Mouse (Mus musculus): ENCODE measurements around the gene 1700019N19Rik. TPM values are rescaled to one million over a fixed set of nuclear protein-coding genes. Genes with fewer than 3 reads are reported as not detected.

The 1700019N19Rik gene
- polyA plus RNA-seq, 1 experiment: not detected

DNA sequence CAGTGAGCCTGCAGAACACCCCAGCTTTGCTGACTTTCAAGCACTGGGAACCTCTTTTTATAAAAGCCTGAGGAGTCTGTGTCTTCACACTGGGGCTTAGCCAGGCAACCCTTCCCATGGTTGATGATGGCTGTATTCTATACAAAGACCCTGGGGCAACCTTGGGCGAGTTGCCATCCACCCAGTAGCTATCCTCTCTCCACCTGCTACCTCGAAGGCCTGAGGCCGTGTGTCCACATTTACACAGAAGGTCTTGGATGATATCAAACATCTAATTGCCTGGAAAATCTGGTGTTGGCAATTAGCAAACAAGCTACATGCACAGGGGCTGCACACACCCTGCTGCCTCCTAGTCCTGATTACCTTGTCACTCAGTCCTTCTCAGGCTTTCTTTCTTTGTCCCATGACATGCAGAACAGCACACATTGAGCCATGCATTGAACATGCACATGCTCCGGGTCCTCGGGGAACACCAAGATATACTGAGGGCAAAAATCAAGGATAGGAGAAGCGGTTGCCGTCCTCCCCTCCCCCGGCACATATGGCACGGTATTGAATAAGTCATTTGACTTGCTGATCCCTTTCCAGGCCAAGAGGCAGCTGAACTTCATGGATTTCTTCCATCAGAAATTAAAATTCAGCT lies 37.1 kb upstream of the 1700019N19Rik start:
- H3K4me1 ChIP-seq (ENCODE audit: control insufficient read depth, insufficient read depth, low read length): peaks cover 32% of the 10 kb centered on the region
- DNase-seq: peak; percentile 50 to 55
- no peaks in the 10 kb centered on the region for H3K27me3 ChIP-seq (ENCODE audit: control insufficient read depth, insufficient read depth, low read length)
- WGBS: 33% methylated on average over 9 of the region's 9 CpGs
- H3K4me3 ChIP-seq (replicated peaks; ENCODE audit: insufficient read depth, low read depth, low read length): no peak overlapping the region
- TF ChIP-seq CTCF (IDR thresholded peaks at IDR 0.05; ENCODE audit: borderline replicate concordance, insufficient read depth, low read depth, low read length) (no peak), POLR2A (IDR thresholded peaks at IDR 0.05; ENCODE audit: borderline replicate concordance, insufficient read depth, low read length) (no peak)
- no peak overlapping the region for H3K27ac ChIP-seq (ENCODE audit: insufficient read depth, low read length)

DNA sequence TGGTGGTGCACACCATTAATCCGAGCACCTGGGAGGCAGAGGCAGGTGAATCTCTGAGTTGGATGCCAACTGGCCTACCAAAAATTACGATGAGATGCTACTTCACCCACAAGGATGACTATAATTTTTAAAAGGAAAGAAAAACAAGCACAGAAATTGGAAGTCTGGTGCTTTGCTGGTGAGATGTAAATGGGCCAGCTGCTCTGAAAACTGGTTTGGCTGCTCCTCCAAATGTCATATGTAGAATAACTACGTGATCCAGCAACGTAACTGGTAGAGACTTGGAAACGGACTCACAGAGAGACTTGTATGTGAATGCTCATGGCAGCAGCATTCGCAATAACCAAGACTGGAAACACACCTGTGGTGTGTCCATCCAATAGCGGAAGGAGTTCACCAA lies 35.9 kb upstream of the 1700019N19Rik start:
- 83% methylated on average over 7 of the region's 7 CpGs for WGBS
- H3K4me3 ChIP-seq (replicated peaks; ENCODE audit: insufficient read depth, low read depth, low read length): no peak overlapping the region

DNA sequence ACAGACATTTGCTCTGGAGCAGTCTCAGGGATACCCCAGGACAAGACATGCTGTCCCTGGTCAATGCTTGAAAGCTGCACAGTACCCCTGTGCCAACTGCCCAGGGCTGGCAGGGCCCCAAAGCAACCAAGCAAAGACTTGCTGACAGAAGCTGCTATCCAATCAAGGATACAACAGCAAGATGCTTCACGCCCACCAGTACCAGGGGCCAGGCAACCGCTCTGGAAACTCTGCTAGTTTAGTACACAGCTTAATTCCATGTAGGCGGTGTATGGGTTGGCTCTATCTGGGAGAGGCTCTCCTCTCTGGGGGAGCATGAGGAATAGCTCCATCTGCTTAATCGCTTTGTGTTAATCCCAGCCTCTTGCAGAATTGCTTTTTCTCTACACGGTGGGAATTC lies 35.3 kb upstream of the 1700019N19Rik start:
- peak; percentile 65 to 76 for DNase-seq
- H3K27me3 ChIP-seq (ENCODE audit: control insufficient read depth, insufficient read depth, low read length): no peaks in the 10 kb centered on the region
- H3K4me1 ChIP-seq (ENCODE audit: control insufficient read depth, insufficient read depth, low read length): peaks cover 32% of the 10 kb centered on the region
- WGBS: 13% methylated on average over 5 of the region's 5 CpGs
- TF ChIP-seq CTCF (IDR thresholded peaks at IDR 0.05; ENCODE audit: borderline replicate concordance, insufficient read depth, low read depth, low read length) (no peak), POLR2A (IDR thresholded peaks at IDR 0.05; ENCODE audit: borderline replicate concordance, insufficient read depth, low read length) (no peak)
- no peak overlapping the region for H3K27ac ChIP-seq (ENCODE audit: insufficient read depth, low read length)
- no peak overlapping the region for H3K4me3 ChIP-seq (replicated peaks; ENCODE audit: insufficient read depth, low read depth, low read length)

More for the DNA sequence above, 35.9 kb upstream of the 1700019N19Rik start:
- H3K27ac ChIP-seq (ENCODE audit: insufficient read depth, low read length): no peak overlapping the region
- H3K27me3 ChIP-seq (ENCODE audit: control insufficient read depth, insufficient read depth, low read length): no peaks in the 10 kb centered on the region
- DNase-seq: no peak
- H3K4me1 ChIP-seq (ENCODE audit: control insufficient read depth, insufficient read depth, low read length): peaks cover 32% of the 10 kb centered on the region
- TF ChIP-seq POLR2A (IDR thresholded peaks at IDR 0.05; ENCODE audit: borderline replicate concordance, insufficient read depth, low read length) (no peak), CTCF (IDR thresholded peaks at IDR 0.05; ENCODE audit: borderline replicate concordance, insufficient read depth, low read depth, low read length) (no peak)

DNA sequence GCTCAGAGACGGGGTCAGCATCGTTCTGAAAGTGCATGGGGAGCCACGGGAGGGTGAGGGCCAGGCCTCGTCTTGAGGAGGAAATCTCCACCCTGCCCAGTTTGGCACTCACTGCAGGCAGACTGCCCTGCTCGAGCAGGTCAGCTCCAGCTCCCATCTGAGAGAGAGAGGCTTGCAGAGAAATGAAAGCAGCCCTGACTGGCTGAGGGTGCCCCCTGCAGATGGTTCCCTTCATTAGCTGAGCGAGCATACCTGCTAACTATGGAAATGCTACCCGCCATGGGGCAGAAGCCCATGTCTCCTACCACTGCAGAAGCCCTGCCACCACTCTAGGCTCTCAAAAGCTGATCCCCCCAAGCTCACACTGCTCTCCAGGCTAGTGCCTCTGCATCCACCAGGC lies 33.4 kb upstream of the 1700019N19Rik start:
- no peaks in the 10 kb centered on the region for H3K27me3 ChIP-seq (ENCODE audit: control insufficient read depth, insufficient read depth, low read length)
- H3K4me1 ChIP-seq (ENCODE audit: control insufficient read depth, insufficient read depth, low read length): peaks cover 43% of the 10 kb centered on the region
- 56% methylated on average over 7 of the region's 7 CpGs for WGBS
- TF ChIP-seq CTCF (IDR thresholded peaks at IDR 0.05; ENCODE audit: borderline replicate concordance, insufficient read depth, low read depth, low read length): no peak
- no peak for TF ChIP-seq POLR2A (IDR thresholded peaks at IDR 0.05; ENCODE audit: borderline replicate concordance, insufficient read depth, low read length)
- no peak overlapping the region for H3K4me3 ChIP-seq (replicated peaks; ENCODE audit: insufficient read depth, low read depth, low read length)
- H3K27ac ChIP-seq (ENCODE audit: insufficient read depth, low read length): no peak overlapping the region
- no peak for DNase-seq

DNA sequence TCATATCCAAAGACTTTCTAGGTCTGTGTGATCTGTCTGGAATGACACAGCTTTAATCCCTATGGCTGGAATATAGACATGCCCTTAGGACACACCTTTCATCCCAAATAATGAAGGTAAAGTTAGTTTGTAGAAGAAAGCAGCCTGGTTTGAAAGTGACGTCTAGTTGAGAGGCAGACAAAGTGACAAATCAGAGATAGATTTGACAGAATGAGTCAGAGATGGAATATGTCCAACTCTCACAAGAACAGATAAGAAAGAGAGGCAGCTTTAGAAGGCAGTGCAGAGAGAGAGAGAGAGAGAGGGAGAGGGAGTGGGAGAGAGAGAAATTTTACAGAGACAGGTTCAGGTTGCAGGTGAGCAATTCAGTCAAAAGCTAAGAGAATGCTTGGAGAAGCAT lies 30.1 kb upstream of the 1700019N19Rik start:
- Histone ChIP-seq H3K27me3 (ENCODE audit: control insufficient read depth, insufficient read depth, low read length) (no peaks in the 10 kb centered on the region), H3K27ac (ENCODE audit: insufficient read depth, low read length) (no peak overlapping the region), H3K4me1 (ENCODE audit: control insufficient read depth, insufficient read depth, low read length) (peaks cover 27% of the 10 kb centered on the region), H3K4me3 (replicated peaks; ENCODE audit: insufficient read depth, low read depth, low read length) (no peak overlapping the region)
- TF ChIP-seq CTCF (IDR thresholded peaks at IDR 0.05; ENCODE audit: borderline replicate concordance, insufficient read depth, low read depth, low read length) (no peak), POLR2A (IDR thresholded peaks at IDR 0.05; ENCODE audit: borderline replicate concordance, insufficient read depth, low read length) (no peak)
- DNase-seq: no peak
- WGBS: 90% methylated on average over 1 of the region's 1 CpGs

DNA sequence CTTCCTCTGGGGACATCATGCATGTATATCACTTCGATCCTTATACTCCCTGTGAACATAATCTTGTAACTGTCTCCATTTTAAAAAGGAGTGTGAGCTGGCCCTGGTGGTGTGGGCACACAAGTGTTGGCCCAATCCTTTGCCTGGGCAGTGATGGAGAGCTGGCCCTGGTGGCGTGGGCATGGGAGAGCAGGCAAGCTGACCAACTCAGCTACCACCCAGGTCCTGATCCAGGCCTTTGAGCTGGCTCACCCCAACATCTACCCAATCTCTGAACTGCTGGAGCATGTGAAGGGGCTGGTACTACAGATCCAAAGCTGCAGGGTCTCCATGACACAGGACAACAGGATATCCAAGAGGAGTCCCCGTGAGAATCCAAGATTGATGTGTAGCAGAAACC lies 29.0 kb upstream of the 1700019N19Rik start:
- DNase-seq: peak in 1 of 2 experiments; percentile 34
- H3K27me3 ChIP-seq (ENCODE audit: control insufficient read depth, insufficient read depth, low read length): no peaks in the 10 kb centered on the region
- TF ChIP-seq CTCF (IDR thresholded peaks at IDR 0.05; ENCODE audit: borderline replicate concordance, insufficient read depth, low read depth, low read length) (no peak), POLR2A (IDR thresholded peaks at IDR 0.05; ENCODE audit: borderline replicate concordance, insufficient read depth, low read length) (no peak)
- peaks cover 23% of the 10 kb centered on the region for H3K4me1 ChIP-seq (ENCODE audit: control insufficient read depth, insufficient read depth, low read length)
- H3K4me3 ChIP-seq (replicated peaks; ENCODE audit: insufficient read depth, low read depth, low read length): no peak overlapping the region
- no peak overlapping the region for H3K27ac ChIP-seq (ENCODE audit: insufficient read depth, low read length)
- 63% methylated on average over 3 of the region's 3 CpGs for whole genome bisulfite sequencing

DNA sequence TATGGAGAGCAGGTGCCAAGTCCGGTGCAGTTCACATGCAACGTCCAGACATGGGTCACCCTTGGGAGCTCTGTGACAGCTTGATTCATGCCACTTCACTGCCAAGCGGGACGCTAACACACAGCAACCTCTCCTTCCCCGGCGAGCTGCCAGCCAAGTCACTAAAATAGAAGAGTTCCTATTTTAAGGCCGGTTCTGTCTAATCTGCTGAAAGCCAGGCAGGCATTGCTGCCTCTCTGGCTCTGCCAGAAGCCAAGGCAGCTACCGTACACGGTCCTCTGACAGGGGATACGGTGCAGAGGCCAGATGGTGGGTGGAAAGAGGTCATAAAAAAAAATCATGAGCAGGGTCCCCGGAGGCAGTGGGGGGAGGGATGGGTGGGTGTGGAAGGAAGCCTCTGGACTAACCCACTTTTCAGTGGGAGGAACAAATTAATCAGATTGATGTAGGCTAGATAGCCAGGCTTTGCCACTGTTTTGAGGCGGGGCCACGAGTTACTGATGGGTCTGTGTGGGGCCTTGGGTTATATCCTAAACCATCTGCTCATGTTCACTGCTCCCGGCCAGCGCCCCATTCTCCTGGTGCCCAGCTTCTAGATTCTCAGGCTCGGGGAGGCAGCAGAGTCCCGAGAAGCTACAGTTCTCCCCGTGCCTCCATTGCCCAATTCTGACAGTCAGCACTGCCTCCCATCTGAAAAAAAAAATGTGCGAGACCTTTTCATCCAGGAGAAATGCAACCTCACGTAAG lies 28.4 kb upstream of the 1700019N19Rik start:
- 9% methylated on average over 20 of the region's 20 CpGs for WGBS
- TF ChIP-seq CTCF (IDR thresholded peaks at IDR 0.05; ENCODE audit: borderline replicate concordance, insufficient read depth, low read depth, low read length) (no peak), POLR2A (IDR thresholded peaks at IDR 0.05; ENCODE audit: borderline replicate concordance, insufficient read depth, low read length) (no peak)
- Histone ChIP-seq H3K27me3 (ENCODE audit: control insufficient read depth, insufficient read depth, low read length) (no peaks in the 10 kb centered on the region), H3K27ac (ENCODE audit: insufficient read depth, low read length) (peak overlapping the region; percentile 27; the same call in 1 of the 2 replicates), H3K4me1 (ENCODE audit: control insufficient read depth, insufficient read depth, low read length) (peaks cover 20% of the 10 kb centered on the region), H3K4me3 (replicated peaks; ENCODE audit: insufficient read depth, low read depth, low read length) (no peak overlapping the region)
- peak; percentile 94 to 99 for DNase-seq

Measured in cerebellum, adult 2 months (tissue).